Mouse (Mus musculus) cortical plate, adult 2 months (tissue): ENCODE results near the gene Ndufaf3. TPM values are rescaled to one million over a fixed set of nuclear protein-coding genes. Genes with fewer than 3 reads are reported as not detected.

ENCODE experiments used
- H3K27ac ChIP-seq: fragments of 200-500 bp; 2 replicates; pipeline ENCODE4 v1.5.1; 2012; ENCODE audit warnings: low read length, control low read depth, inconsistent platforms; ENCODE audit not compliant: insufficient read depth
- H3K4me1 ChIP-seq: fragments of 200-500 bp; 2 replicates; pipeline ENCODE4 v1.6.1; 2011; ENCODE audit warnings: low read length; ENCODE audit not compliant: control insufficient read depth, insufficient read depth
- H3K4me3 ChIP-seq: fragments of 200-500 bp; 2 replicates; pipeline ENCODE4 v1.5.1; 2011; ENCODE audit warnings: mild to moderate bottlenecking, low read length, control low read depth; ENCODE audit not compliant: insufficient read depth
- CTCF ChIP-seq: fragments of 200-500 bp; IDR thresholded peaks from 2 replicates; pipeline ENCODE4 v1.5.1; 2011; ENCODE audit warnings: mild to moderate bottlenecking, control low read depth, low read length; ENCODE audit not compliant: insufficient read depth; ENCODE audit errors: extremely low read depth
- POLR2A ChIP-seq: fragments of 200-500 bp; IDR thresholded peaks from 2 replicates; pipeline ENCODE4 v1.6.1; 2011; ENCODE audit warnings: mild to moderate bottlenecking, low read length, control low read depth; ENCODE audit not compliant: insufficient read depth; ENCODE audit errors: extremely low read depth
- polyA plus RNA-seq: library from polyadenylated mRNA; depleted of rRNA; stranded (reverse); fragments of >200 nt; gene quantifications from 2 replicates; pipeline ENCODE4 v1.2.3, GENCODE M21; 2012; rRNA removed

The Ndufaf3 gene
- polyA plus RNA-seq, 1 experiment: 71.9 TPM

- H3K4me3 ChIP-seq: no peak overlapping the region
- TF ChIP-seq POLR2A (no peak), CTCF (no peak)
- no peaks in the 10 kb centered on the region; the same call in 1 of the 2 replicates for H3K4me1 ChIP-seq
These were observed 41.8 kb downstream of the Ndufaf3 start for GRCm38 (mm10) chr9:108525400-108525799.

DNA sequence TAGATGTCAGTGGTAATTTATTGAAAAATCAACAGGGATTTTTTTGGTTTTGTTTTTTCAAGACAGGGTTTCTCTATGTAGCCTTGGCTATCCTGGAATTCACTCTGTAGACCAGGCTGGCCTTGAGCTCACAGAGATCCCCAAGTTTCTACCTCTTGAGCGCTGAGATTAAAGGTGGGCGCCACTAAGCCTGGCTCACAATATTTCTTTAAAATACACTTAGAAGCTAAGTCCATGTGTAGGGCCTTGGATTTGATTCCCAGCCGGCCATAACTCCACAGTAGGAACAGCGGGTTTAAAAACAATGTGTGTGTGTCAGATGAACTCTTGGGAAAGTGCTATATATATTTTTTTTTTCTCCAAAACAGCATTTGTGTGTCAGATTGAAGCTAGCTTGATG, 43.9 kb downstream of the Ndufaf3 start:
- Histone ChIP-seq H3K4me1 (peaks cover 3% of the 10 kb centered on the region; the same call in 1 of the 2 replicates), H3K4me3 (no peak overlapping the region), H3K27ac (no peak overlapping the region)
- no peak for TF ChIP-seq CTCF
- TF ChIP-seq POLR2A: no peak

More at GRCm38 (mm10) chr9:108525400-108525799, 41.8 kb downstream of the Ndufaf3 start:
- H3K27ac ChIP-seq: no peak overlapping the region

- Histone ChIP-seq H3K4me3 (no peak overlapping the region), H3K27ac (no peak overlapping the region), H3K4me1 (peaks cover 3% of the 10 kb centered on the region; the same call in 1 of the 2 replicates)
- no peak for TF ChIP-seq CTCF
- no peak for TF ChIP-seq POLR2A
These were observed 45.6 kb downstream of the Ndufaf3 start for GRCm38 (mm10) chr9:108521604-108522003.

GRCm38 (mm10) chr9:108517931-108518332, 49.3 kb downstream of the Ndufaf3 start:
- TF ChIP-seq CTCF (no peak), POLR2A (0 out of 2 replicates have a peak, but pooled peaks have one; percentile 10)
- Histone ChIP-seq H3K4me3 (peak overlapping the region; percentile 83), H3K4me1 (peaks cover 3% of the 10 kb centered on the region; the same call in 1 of the 2 replicates), H3K27ac (peak overlapping the region; percentile 66)

DNA sequence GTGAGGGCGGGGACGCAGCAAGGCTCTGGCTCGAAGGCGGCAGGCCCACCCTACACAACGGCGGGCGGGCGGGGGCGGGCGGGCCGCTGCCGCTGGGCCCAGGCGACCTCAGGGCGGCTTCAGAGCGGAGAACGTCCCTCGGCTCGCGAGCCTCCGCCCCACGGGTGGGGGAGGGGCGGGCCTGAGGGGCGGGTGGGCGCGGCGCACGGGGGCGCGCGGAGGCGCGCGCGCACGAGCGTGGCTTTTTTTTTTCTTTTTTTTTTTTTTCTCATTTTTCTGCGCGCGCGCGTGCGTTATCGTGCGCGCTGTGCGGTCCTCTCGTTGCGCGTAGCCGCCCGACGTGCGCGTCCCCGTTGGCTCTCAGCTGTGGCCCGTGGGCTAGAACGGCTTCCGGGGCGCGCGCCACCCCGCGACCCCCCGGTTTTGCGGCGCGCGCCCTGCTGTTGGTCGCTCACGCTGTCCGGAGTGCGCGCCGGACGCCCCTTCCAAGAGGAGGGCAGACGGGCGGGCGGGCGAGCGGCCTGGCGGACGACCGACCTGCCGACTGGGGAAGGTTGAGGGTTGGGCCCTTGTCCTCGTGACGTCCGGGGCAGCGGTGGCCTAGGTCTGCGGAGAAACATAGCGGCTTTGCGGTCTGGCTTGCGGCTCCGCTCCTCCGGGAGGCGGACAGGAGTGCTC, 49.8 kb downstream of the Ndufaf3 start:
- H3K4me1 ChIP-seq: peaks cover 3% of the 10 kb centered on the region; the same call in 1 of the 2 replicates
- peak overlapping the region; percentile 83 for H3K4me3 ChIP-seq
- TF ChIP-seq CTCF: no peak
- no peak for TF ChIP-seq POLR2A
- peak overlapping the region; percentile 97 for H3K27ac ChIP-seq

DNA sequence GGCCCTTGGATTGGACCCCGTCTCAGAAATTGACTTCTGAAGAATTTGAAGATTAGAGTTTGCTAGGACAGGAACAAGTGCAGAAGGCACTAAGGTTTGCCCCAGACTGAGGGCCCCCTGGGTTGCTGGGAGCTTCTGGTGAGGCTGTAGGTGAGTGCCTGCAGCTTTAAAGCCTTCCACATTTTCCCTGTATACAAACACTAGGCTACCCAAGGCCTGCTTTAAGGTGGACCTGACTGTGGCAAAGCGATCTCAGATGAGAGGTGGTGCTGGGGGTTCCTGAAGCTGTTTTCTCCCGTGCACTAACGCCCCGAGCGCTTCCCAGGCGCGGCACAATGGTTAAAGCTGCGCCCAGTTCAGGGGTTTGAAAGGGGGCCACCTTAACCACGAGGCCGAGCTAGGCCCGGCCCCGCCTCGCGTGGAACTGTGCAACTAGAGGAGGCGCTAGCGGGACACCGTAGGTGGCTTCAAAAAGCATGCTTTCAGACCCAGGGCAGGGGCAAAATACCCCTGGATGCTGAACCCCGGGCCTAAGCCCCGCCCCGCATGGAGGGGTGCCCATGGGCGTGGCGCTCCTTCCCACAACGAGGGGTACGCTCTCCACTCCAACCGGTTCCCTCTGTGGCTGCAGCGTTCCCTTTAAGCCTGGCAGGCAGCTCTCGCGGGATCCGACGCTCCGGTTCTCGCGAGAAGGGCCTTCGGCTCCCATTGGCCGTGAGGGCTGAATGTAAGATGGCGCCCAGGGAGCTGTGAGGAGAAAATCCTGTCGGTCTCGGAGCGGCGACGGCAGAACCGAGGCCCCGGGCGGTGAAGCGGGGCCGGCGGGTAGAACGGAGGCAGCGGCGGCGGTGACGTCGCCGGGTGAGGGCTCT, 50.6 kb downstream of the Ndufaf3 start, which contains the start of gene Qrich1:
Gene Qrich1, plus strand, starts transcription at position 427 of the 872 bp plus-strand sequence.
- TF ChIP-seq POLR2A: peak; percentile 86
- no peak for TF ChIP-seq CTCF
- peaks cover 3% of the 10 kb centered on the region; the same call in 1 of the 2 replicates for H3K4me1 ChIP-seq
- peak within 1 kb of the TSS; percentile 97 for H3K27ac ChIP-seq
- H3K4me3 ChIP-seq: peak within 1 kb of the TSS; percentile 83

Other genes with a start within 250 kb of the Ndufaf3 start
- 258 and 294 TPM in 2 replicates for gene Gpx1, start 228.5 kb downstream of the Ndufaf3 start, polyA plus RNA-seq
- gene Usp4, start 219.6 kb downstream of the Ndufaf3 start, polyA plus RNA-seq: 114 and 116 TPM in 2 replicates
- 1.1 TPM in 2 replicates for gene 1700102P08Rik, start 174.6 kb downstream of the Ndufaf3 start, polyA plus RNA-seq
- 0.33 and 0.66 TPM in 2 replicates for gene Ccdc36, start 138.9 kb downstream of the Ndufaf3 start, polyA plus RNA-seq
- not detected in 2 replicates for gene BC048562, start 131.0 kb downstream of the Ndufaf3 start, polyA plus RNA-seq
- gene Ccdc71, start 106.9 kb downstream of the Ndufaf3 start, polyA plus RNA-seq: 19.9 and 22.3 TPM in 2 replicates
- 44.9 and 46.1 TPM in 2 replicates for gene Klhdc8b, start 105.9 kb downstream of the Ndufaf3 start, polyA plus RNA-seq
- 31.6 and 34.2 TPM in 2 replicates for gene Lamb2, start 87.7 kb downstream of the Ndufaf3 start, polyA plus RNA-seq
- 169 and 173 TPM in 2 replicates for gene Usp19, start 76.8 kb downstream of the Ndufaf3 start, polyA plus RNA-seq
- 110 TPM in 2 replicates for gene Qars, start 59.7 kb downstream of the Ndufaf3 start, polyA plus RNA-seq
- gene Qrich1, start 50.6 kb downstream of the Ndufaf3 start, polyA plus RNA-seq: 110 and 111 TPM in 2 replicates
- gene Impdh2, start 7.1 kb downstream of the Ndufaf3 start, polyA plus RNA-seq: 62.2 and 63.6 TPM in 2 replicates
- gene Dalrd3, start 2.5 kb upstream of the Ndufaf3 start, polyA plus RNA-seq: 224 and 245 TPM in 2 replicates
- gene Wdr6, start 11.3 kb upstream of the Ndufaf3 start, polyA plus RNA-seq: 70.9 and 74.9 TPM in 2 replicates
- 105 and 112 TPM in 2 replicates for gene P4htm, start 30.2 kb upstream of the Ndufaf3 start, polyA plus RNA-seq
- 43.7 and 44.4 TPM in 2 replicates for gene Arih2, start 82.0 kb upstream of the Ndufaf3 start, polyA plus RNA-seq
- 12.6 and 13.8 TPM in 2 replicates for gene Slc25a20, start 94.7 kb upstream of the Ndufaf3 start, polyA plus RNA-seq
- gene Prkar2a, start 121.9 kb upstream of the Ndufaf3 start, polyA plus RNA-seq: 20.6 and 21.2 TPM in 2 replicates
- 145 and 162 TPM in 2 replicates for gene Ip6k2, start 216.4 kb upstream of the Ndufaf3 start, polyA plus RNA-seq
- 65.0 and 66.8 TPM in 2 replicates for gene Nckipsd, start 240.9 kb upstream of the Ndufaf3 start, polyA plus RNA-seq